Mouse (Mus musculus) intestine, embryonic 14.5 days (tissue): ENCODE measurements around the gene Cbfa2t3. TPM values are rescaled to one million over a fixed set of nuclear protein-coding genes. Genes with fewer than 3 reads are reported as not detected.

Experiments used
- ATAC-seq: fragments of 200-750 bp; cut with Nextera tagmentation; replicated peaks from 2 replicates; pipeline ENCODE4 v1.8.0; 2017; ENCODE audit warnings: low read depth, moderate number of reproducible peaks, moderate TSS enrichment, moderate library complexity; ENCODE audit not compliant: low FRiP score, low TSS enrichment
- DNase-seq: peaks from one replicate; pipeline ENCODE4 v3.0.0-alpha.2; 2018; ENCODE audit warnings: low spot score
- H3K27ac ChIP-seq: fragments of 300-500 bp; sonication (generic); 2 replicates; pipeline ENCODE4 v1.5.1; 2014; ENCODE audit warnings: low read depth, mild to moderate bottlenecking, control low read depth
- H3K27me3 ChIP-seq: fragments of 300-500 bp; sonication (generic); replicated peaks from 2 replicates; pipeline ENCODE4 v1.6.1; 2014; ENCODE audit warnings: low read length, control low read depth; ENCODE audit not compliant: control insufficient read depth, insufficient read depth
- H3K36me3 ChIP-seq: fragments of 300-500 bp; sonication (generic); 2 replicates; pipeline ENCODE4 v1.6.1; 2014; ENCODE audit warnings: low read length, control low read depth; ENCODE audit not compliant: control insufficient read depth, insufficient read depth
- H3K4me1 ChIP-seq: fragments of 300-500 bp; sonication (generic); replicated peaks from 2 replicates; pipeline ENCODE4 v1.6.1; 2014; ENCODE audit warnings: low read length, control low read depth, mixed read lengths; ENCODE audit not compliant: control insufficient read depth, insufficient read depth
- H3K4me2 ChIP-seq: fragments of 300-500 bp; sonication (generic); 2 replicates; pipeline ENCODE4 v1.6.1; 2014; ENCODE audit warnings: low read length
- H3K4me3 ChIP-seq: fragments of 300-500 bp; sonication (generic); 2 replicates; pipeline ENCODE4 v1.5.1; 2014; ENCODE audit warnings: low read depth, low read length, control low read depth, mixed read lengths
- H3K9ac ChIP-seq: fragments of 300-500 bp; sonication (generic); 2 replicates; pipeline ENCODE4 v1.6.1; 2014; ENCODE audit warnings: mild to moderate bottlenecking, low read length
- H3K9me3 ChIP-seq: fragments of 300-500 bp; sonication (generic); 2 replicates; pipeline ENCODE4 v1.6.1; 2016; ENCODE audit warnings: low read length, control low read depth; ENCODE audit not compliant: control insufficient read depth
- WGBS: fragments of 180-500 bp; shearing (Covaris S2); extraction: QIAGEN DNeasy Blood & Tissue Kit; methylation state at CpG from one replicate; pipeline ENCODE4 v1.1.7; 2014; 5-methylcytosine and 5-hydroxymethylcytosine counted together
- polyA plus RNA-seq: library from polyadenylated mRNA; unstranded; fragments of >200 nt; fragmentation: Nextera tagmentation; extraction: Ambion mirVana; gene quantifications from 2 replicates; pipeline ENCODE4 v1.2.1, GENCODE M21; 2014

Cbfa2t3 gene
- polyA plus RNA-seq, 1 experiment from 2014 or later = 4.0 TPM

- Histone ChIP-seq H3K4me1 (peaks cover 28% of the 10 kb centered on the region), H3K27me3 (no peaks in the 10 kb centered on the region), H3K36me3 (no peaks in the 10 kb centered on the region), H3K9me3 (no peaks in the 10 kb centered on the region), H3K9ac (no peak overlapping the region), H3K27ac (no peak overlapping the region), H3K4me2 (no peak overlapping the region), H3K4me3 (no peak overlapping the region)
- DNase-seq (no peak), ATAC-seq (peak; percentile 72)
- WGBS = 56% methylated on average over 6 of the region's 6 CpGs
These were observed 46.3 kb downstream of the Cbfa2t3 start for GRCm38 (mm10) chr8:122652643-122653042.

- H3K4me2 ChIP-seq = no peak overlapping the region
- no peaks in the 10 kb centered on the region for H3K27me3 ChIP-seq
- no peak overlapping the region for H3K4me3 ChIP-seq
- no peaks in the 10 kb centered on the region for H3K36me3 ChIP-seq
- DNase-seq (no peak), ATAC-seq (no peak)
- 84% methylated on average over 16 of the region's 16 CpGs for WGBS
- H3K9me3 ChIP-seq = no peaks in the 10 kb centered on the region
- H3K9ac ChIP-seq = no peak overlapping the region
- H3K4me1 ChIP-seq = peaks cover 28% of the 10 kb centered on the region
- no peak overlapping the region for H3K27ac ChIP-seq
These were observed 47.5 kb downstream of the Cbfa2t3 start for GRCm38 (mm10) chr8:122651326-122651921.

GRCm38 (mm10) chr8:122648192-122648970, 50.5 kb downstream of the Cbfa2t3 start:
- H3K4me3 ChIP-seq = no peak overlapping the region
- no peak overlapping the region for H3K9ac ChIP-seq
- H3K36me3 ChIP-seq = no peaks in the 10 kb centered on the region
- 64% methylated on average over 15 of the region's 15 CpGs for WGBS
- H3K4me1 ChIP-seq = peaks cover 17% of the 10 kb centered on the region
- no peak overlapping the region for H3K4me2 ChIP-seq
- ATAC-seq (no peak), DNase-seq (no peak)
- no peaks in the 10 kb centered on the region for H3K27me3 ChIP-seq
- H3K9me3 ChIP-seq = no peaks in the 10 kb centered on the region
- H3K27ac ChIP-seq = no peak overlapping the region

GRCm38 (mm10) chr8:122646337-122646736, 52.6 kb downstream of the Cbfa2t3 start:
- Histone ChIP-seq H3K4me2 (no peak overlapping the region), H3K9me3 (no peaks in the 10 kb centered on the region), H3K4me3 (no peak overlapping the region), H3K4me1 (peaks cover 11% of the 10 kb centered on the region), H3K27me3 (no peaks in the 10 kb centered on the region), H3K36me3 (no peaks in the 10 kb centered on the region), H3K9ac (no peak overlapping the region), H3K27ac (no peak overlapping the region)
- no peak for ATAC-seq
- WGBS = 88% methylated on average over 16 of the region's 16 CpGs
- no peak for DNase-seq

- DNase-seq = no peak
- Histone ChIP-seq H3K4me2 (no peak overlapping the region), H3K4me1 (peaks cover 28% of the 10 kb centered on the region), H3K36me3 (no peaks in the 10 kb centered on the region), H3K9me3 (no peaks in the 10 kb centered on the region), H3K9ac (no peak overlapping the region), H3K4me3 (no peak overlapping the region), H3K27me3 (no peaks in the 10 kb centered on the region), H3K27ac (no peak overlapping the region)
- WGBS = 78% methylated on average over 6 of the region's 6 CpGs
- ATAC-seq = no peak
These were observed 54.5 kb downstream of the Cbfa2t3 start for GRCm38 (mm10) chr8:122644175-122644954.

- Histone ChIP-seq H3K9ac (no peak overlapping the region), H3K36me3 (no peaks in the 10 kb centered on the region), H3K9me3 (no peaks in the 10 kb centered on the region), H3K27me3 (no peaks in the 10 kb centered on the region), H3K4me3 (no peak overlapping the region), H3K4me1 (peaks cover 33% of the 10 kb centered on the region), H3K27ac (no peak overlapping the region), H3K4me2 (no peak overlapping the region)
- 57% methylated on average over 9 of the region's 9 CpGs for WGBS
- DNase-seq = no peak
- no peak for ATAC-seq
These were observed 56.8 kb downstream of the Cbfa2t3 start for GRCm38 (mm10) chr8:122642071-122642470.

GRCm38 (mm10) chr8:122641406-122641805, 57.5 kb downstream of the Cbfa2t3 start:
- H3K4me2 ChIP-seq = no peak overlapping the region
- H3K4me3 ChIP-seq = no peak overlapping the region
- H3K27ac ChIP-seq = no peak overlapping the region
- H3K4me1 ChIP-seq = peaks cover 40% of the 10 kb centered on the region
- ATAC-seq = no peak
- WGBS = 56% methylated on average over 15 of the region's 15 CpGs
- no peaks in the 10 kb centered on the region for H3K36me3 ChIP-seq
- no peak overlapping the region for H3K9ac ChIP-seq
- no peaks in the 10 kb centered on the region for H3K9me3 ChIP-seq
- H3K27me3 ChIP-seq = no peaks in the 10 kb centered on the region
- no peak for DNase-seq

- H3K27ac ChIP-seq = no peak overlapping the region
- no peak overlapping the region for H3K9ac ChIP-seq
- ATAC-seq (no peak), DNase-seq (no peak)
- H3K4me2 ChIP-seq = no peak overlapping the region
- H3K27me3 ChIP-seq = no peaks in the 10 kb centered on the region
- no peaks in the 10 kb centered on the region for H3K9me3 ChIP-seq
- H3K4me1 ChIP-seq = peaks cover 44% of the 10 kb centered on the region
- 73% methylated on average over 4 of the region's 4 CpGs for WGBS
- no peak overlapping the region for H3K4me3 ChIP-seq
- H3K36me3 ChIP-seq = no peaks in the 10 kb centered on the region
These were observed 58.1 kb downstream of the Cbfa2t3 start for GRCm38 (mm10) chr8:122640825-122641224.
